Mouse (Mus musculus): ENCODE results near the gene Cyp2f2. TPM values are rescaled to one million over a fixed set of nuclear protein-coding genes. Genes with fewer than 3 reads are reported as not detected.
A peak's percentile ranks its signal among the peaks of the same experiment; 100 is the strongest.

The Cyp2f2 gene
- polyA plus RNA-seq, 1 experiment from 2014 or later = not detected

- Histone ChIP-seq H3K36me3 (peaks cover 45% of the 10 kb centered on the region), H3K9ac (peak within 1 kb of the TSS; percentile 90), H3K27ac (peak within 1 kb of the TSS; percentile 92), H3K4me1 (peaks cover 56% of the 10 kb centered on the region), H3K9me3 (replicated peaks) (no peaks in the 10 kb centered on the region), H3K27me3 (replicated peaks) (no peaks in the 10 kb centered on the region), H3K4me2 (peak within 1 kb of the TSS; percentile 81), H3K4me3 (peak within 1 kb of the TSS; percentile 84)
- ATAC-seq = peak; percentile 86
- WGBS (ENCODE audit: insufficient replicate concordance) = 1% methylated on average over 60 of the region's 61 CpGs
Observed at GRCm38 (mm10) chr7:27166614-27167474, 47.1 kb downstream of the Cyp2f2 start, which contains the start of gene Egln2. Egln2 (minus strand) TSS chr7:27166802.

- 73% methylated on average over 11 of the region's 11 CpGs for whole genome bisulfite sequencing (ENCODE audit: insufficient replicate concordance)
- H3K4me1 ChIP-seq = peaks cover 49% of the 10 kb centered on the region
Observed at GRCm38 (mm10) chr7:27167475-27168094, 47.9 kb downstream of the Cyp2f2 start.

GRCm38 (mm10) chr7:27168371-27168770 is 48.7 kb downstream of the Cyp2f2 start:
- no peak overlapping the region for H3K4me3 ChIP-seq
- H3K9ac ChIP-seq = no peak overlapping the region
- no peak for ATAC-seq

More at GRCm38 (mm10) chr7:27167475-27168094, 47.9 kb downstream of the Cyp2f2 start:
- Histone ChIP-seq H3K4me3 (peak overlapping the region; percentile 84), H3K27me3 (replicated peaks) (no peaks in the 10 kb centered on the region), H3K9me3 (replicated peaks) (no peaks in the 10 kb centered on the region), H3K4me2 (peak overlapping the region; percentile 81), H3K36me3 (peaks cover 45% of the 10 kb centered on the region), H3K9ac (peak overlapping the region; percentile 90), H3K27ac (peak overlapping the region; percentile 92)
- ATAC-seq = no peak

GRCm38 (mm10) chr7:27170981-27171380 is 51.3 kb downstream of the Cyp2f2 start:
- 77% methylated on average over 3 of the region's 3 CpGs for WGBS (ENCODE audit: insufficient replicate concordance)
- no peak for ATAC-seq
- Histone ChIP-seq H3K4me1 (peaks cover 26% of the 10 kb centered on the region), H3K9ac (no peak overlapping the region), H3K4me3 (no peak overlapping the region), H3K36me3 (peaks cover 46% of the 10 kb centered on the region), H3K27ac (no peak overlapping the region), H3K4me2 (no peak overlapping the region), H3K27me3 (replicated peaks) (no peaks in the 10 kb centered on the region), H3K9me3 (replicated peaks) (no peaks in the 10 kb centered on the region)

More at GRCm38 (mm10) chr7:27168371-27168770, 48.7 kb downstream of the Cyp2f2 start:
- no peak overlapping the region for H3K4me2 ChIP-seq
- 0 out of 2 replicates have a peak overlapping the region, but pooled peaks have one; percentile 13 for H3K27ac ChIP-seq
- WGBS (ENCODE audit: insufficient replicate concordance) = 74% methylated on average over 5 of the region's 5 CpGs
- no peaks in the 10 kb centered on the region for H3K27me3 ChIP-seq (replicated peaks)
- peaks cover 44% of the 10 kb centered on the region for H3K4me1 ChIP-seq
- H3K9me3 ChIP-seq (replicated peaks) = no peaks in the 10 kb centered on the region
- peaks cover 45% of the 10 kb centered on the region for H3K36me3 ChIP-seq

- peaks cover 22% of the 10 kb centered on the region for H3K4me1 ChIP-seq
- no peak overlapping the region for H3K27ac ChIP-seq
- H3K4me2 ChIP-seq = no peak overlapping the region
- H3K9ac ChIP-seq = peak overlapping the region; percentile 0; the same call in 1 of the 2 replicates
- ATAC-seq = no peak
- WGBS (ENCODE audit: insufficient replicate concordance) = 80% methylated on average over 15 of the region's 15 CpGs
- H3K36me3 ChIP-seq = peaks cover 46% of the 10 kb centered on the region
- H3K27me3 ChIP-seq (replicated peaks) = no peaks in the 10 kb centered on the region
- no peak overlapping the region for H3K4me3 ChIP-seq
- no peaks in the 10 kb centered on the region for H3K9me3 ChIP-seq (replicated peaks)
Observed at GRCm38 (mm10) chr7:27174496-27174895, 54.8 kb downstream of the Cyp2f2 start.

GRCm38 (mm10) chr7:27174896-27175295 is 55.2 kb downstream of the Cyp2f2 start:
- Histone ChIP-seq H3K4me3 (no peak overlapping the region), H3K36me3 (peaks cover 46% of the 10 kb centered on the region), H3K4me1 (peaks cover 26% of the 10 kb centered on the region), H3K4me2 (no peak overlapping the region), H3K27ac (no peak overlapping the region), H3K27me3 (replicated peaks) (no peaks in the 10 kb centered on the region), H3K9me3 (replicated peaks) (no peaks in the 10 kb centered on the region), H3K9ac (no peak overlapping the region)
- 92% methylated on average over 7 of the region's 7 CpGs for WGBS (ENCODE audit: insufficient replicate concordance)
- ATAC-seq = no peak

- H3K4me2 ChIP-seq = peak overlapping the region; percentile 81
- ATAC-seq = 0 out of 2 replicates have a peak, but pooled peaks have one; percentile 0
- H3K4me3 ChIP-seq = peak overlapping the region; percentile 74
- H3K36me3 ChIP-seq = peaks cover 31% of the 10 kb centered on the region
- peak overlapping the region; percentile 86 for H3K27ac ChIP-seq
- WGBS (ENCODE audit: insufficient replicate concordance) = 16% methylated on average over 4 of the region's 4 CpGs
- no peaks in the 10 kb centered on the region for H3K27me3 ChIP-seq (replicated peaks)
- H3K4me1 ChIP-seq = peaks cover 32% of the 10 kb centered on the region
- H3K9ac ChIP-seq = peak overlapping the region; percentile 64
- no peaks in the 10 kb centered on the region for H3K9me3 ChIP-seq (replicated peaks)
Observed at GRCm38 (mm10) chr7:27177942-27178323, 58.2 kb downstream of the Cyp2f2 start.

GRCm38 (mm10) chr7:27178324-27179216 is 58.9 kb downstream of the Cyp2f2 start, which contains the start of gene Rab4b:
Rab4b (minus strand) TSS chr7:27178896.
- Histone ChIP-seq H3K9me3 (replicated peaks) (no peaks in the 10 kb centered on the region), H3K4me1 (peaks cover 32% of the 10 kb centered on the region), H3K4me3 (peak within 1 kb of the TSS; percentile 74), H3K27me3 (replicated peaks) (no peaks in the 10 kb centered on the region), H3K9ac (peak within 1 kb of the TSS; percentile 64), H3K36me3 (peaks cover 32% of the 10 kb centered on the region), H3K27ac (peak within 1 kb of the TSS; percentile 86), H3K4me2 (peak within 1 kb of the TSS; percentile 81)
- under 1% methylated on average over 52 of the region's 53 CpGs for WGBS (ENCODE audit: insufficient replicate concordance)
- peak; percentile 96 for ATAC-seq

- WGBS (ENCODE audit: insufficient replicate concordance) = 43% methylated on average over 16 of the region's 16 CpGs
- no peak for ATAC-seq
- Histone ChIP-seq H3K27me3 (replicated peaks) (no peaks in the 10 kb centered on the region), H3K27ac (peak overlapping the region; percentile 66), H3K4me1 (peaks cover 27% of the 10 kb centered on the region), H3K4me3 (peak overlapping the region; percentile 74), H3K4me2 (peak overlapping the region; percentile 81), H3K9me3 (replicated peaks) (no peaks in the 10 kb centered on the region), H3K9ac (peak overlapping the region; percentile 53; the same call in 1 of the 2 replicates), H3K36me3 (peaks cover 30% of the 10 kb centered on the region)
Observed at GRCm38 (mm10) chr7:27179217-27179918, 59.7 kb downstream of the Cyp2f2 start.

GRCm38 (mm10) chr7:27180036-27180435 is 60.3 kb downstream of the Cyp2f2 start:
- no peak for ATAC-seq
- Histone ChIP-seq H3K27me3 (replicated peaks) (no peaks in the 10 kb centered on the region), H3K4me2 (no peak overlapping the region), H3K9me3 (replicated peaks) (no peaks in the 10 kb centered on the region), H3K4me3 (no peak overlapping the region), H3K27ac (0 out of 2 replicates have a peak overlapping the region, but pooled peaks have one; percentile 66), H3K4me1 (peaks cover 23% of the 10 kb centered on the region), H3K9ac (no peak overlapping the region), H3K36me3 (peaks cover 30% of the 10 kb centered on the region)
- WGBS (ENCODE audit: insufficient replicate concordance) = 77% methylated on average over 5 of the region's 5 CpGs
